Mouse (Mus musculus) thymus, adult 2 months (tissue): ENCODE data around the gene Ccdc6. TPM values are rescaled to one million over a fixed set of nuclear protein-coding genes. Genes with fewer than 3 reads are reported as not detected.
"Not testable (repeated sequence)": the region's sequence is repeated elsewhere in the genome, so short reads cannot be mapped to it uniquely, and the experiment has no call there.

Source experiments
- DNase-seq: peaks from one replicate; pipeline ENCODE4 v3.0.0; 2021
- H3K27ac ChIP-seq: fragments of 200-500 bp; 2 replicates; pipeline ENCODE4 v1.5.1; 2012; ENCODE audit warnings: low read length, control low read depth; ENCODE audit not compliant: control insufficient read depth, insufficient read depth
- H3K27me3 ChIP-seq: fragments of 200-500 bp; 2 replicates; pipeline ENCODE4 v1.6.1; 2012; ENCODE audit warnings: mild to moderate bottlenecking, low read length, moderate library complexity, mixed read lengths; ENCODE audit not compliant: control insufficient read depth, insufficient read depth
- H3K36me3 ChIP-seq: fragments of 200-500 bp; 2 replicates; pipeline ENCODE4 v1.6.1; 2012; ENCODE audit warnings: mild to moderate bottlenecking, low read length, moderate library complexity; ENCODE audit not compliant: control insufficient read depth, insufficient read depth
- H3K4me1 ChIP-seq: fragments of 200-500 bp; replicated peaks from 2 replicates; pipeline ENCODE4 v1.6.1; 2012; ENCODE audit warnings: low read length; ENCODE audit not compliant: control insufficient read depth, insufficient read depth
- H3K4me3 ChIP-seq: fragments of 200-500 bp; 2 replicates; pipeline ENCODE4 v1.5.1; 2012; ENCODE audit warnings: mild to moderate bottlenecking, low read length, control low read depth, moderate library complexity; ENCODE audit not compliant: control insufficient read depth, insufficient read depth
- CTCF ChIP-seq: fragments of 200-500 bp; IDR thresholded peaks from 2 replicates; pipeline ENCODE4 v1.5.1; 2012; ENCODE audit warnings: mild to moderate bottlenecking, control low read depth, low read length, moderate library complexity, borderline replicate concordance; ENCODE audit not compliant: control insufficient read depth, poor library complexity, insufficient read depth; ENCODE audit errors: extremely low read depth
- POLR2A ChIP-seq: fragments of 200-500 bp; IDR thresholded peaks from 2 replicates; pipeline ENCODE4 v1.6.1; 2012; ENCODE audit warnings: mild to moderate bottlenecking, low read length, control low read depth, moderate library complexity; ENCODE audit not compliant: control insufficient read depth, poor library complexity, insufficient read depth; ENCODE audit errors: extremely low read depth
- WGBS: fragments of 180-500 bp; shearing (Covaris S2); methylation state at CpG from one replicate; pipeline ENCODE4 v1.1.7; 2018; 5-methylcytosine and 5-hydroxymethylcytosine counted together
- polyA plus RNA-seq: library from polyadenylated mRNA; depleted of rRNA; stranded (reverse); fragments of >200 nt; gene quantifications from 2 replicates; pipeline ENCODE4 v1.2.3, GENCODE M21; 2012; rRNA removed

Gene Ccdc6
- polyA plus RNA-seq, 1 experiment: 45.5 TPM

DNA sequence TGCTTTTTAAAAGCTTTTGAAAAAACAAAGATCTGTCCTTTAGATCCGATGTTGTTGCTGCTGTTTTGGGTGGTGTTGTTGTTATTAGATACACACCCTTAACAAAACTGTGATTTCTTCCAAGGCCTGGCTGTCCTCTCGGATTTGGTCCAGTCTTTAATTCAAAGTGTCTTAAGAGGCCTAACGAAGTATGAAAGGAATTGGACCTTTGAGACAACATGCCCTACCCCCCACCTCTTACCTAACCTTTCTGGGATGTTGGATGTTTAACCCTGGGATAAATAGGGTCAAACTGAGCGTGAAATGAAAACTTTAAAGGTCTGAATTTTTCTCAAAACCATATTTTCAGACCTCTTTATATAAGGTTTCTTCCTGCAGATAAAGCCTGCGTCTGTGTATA is 124.0 kb downstream of the Ccdc6 start:
- Histone ChIP-seq H3K36me3 (no peaks in the 10 kb centered on the region), H3K4me1 (no peaks in the 10 kb centered on the region), H3K4me3 (no peak overlapping the region), H3K27me3 (no peaks in the 10 kb centered on the region), H3K27ac (no peak overlapping the region)
- TF ChIP-seq POLR2A (no peak), CTCF (no peak)
- no peak for DNase-seq
- WGBS: 89% methylated on average over 5 of the region's 5 CpGs

GRCm38 (mm10) chr10:70222231-70222630 is 125.3 kb downstream of the Ccdc6 start:
- not testable (repeated sequence) for H3K36me3 ChIP-seq, H3K4me3 ChIP-seq, H3K27me3 ChIP-seq, H3K4me1 ChIP-seq, H3K27ac ChIP-seq, DNase-seq
- WGBS: 96% methylated on average over 8 of the region's 8 CpGs

DNA sequence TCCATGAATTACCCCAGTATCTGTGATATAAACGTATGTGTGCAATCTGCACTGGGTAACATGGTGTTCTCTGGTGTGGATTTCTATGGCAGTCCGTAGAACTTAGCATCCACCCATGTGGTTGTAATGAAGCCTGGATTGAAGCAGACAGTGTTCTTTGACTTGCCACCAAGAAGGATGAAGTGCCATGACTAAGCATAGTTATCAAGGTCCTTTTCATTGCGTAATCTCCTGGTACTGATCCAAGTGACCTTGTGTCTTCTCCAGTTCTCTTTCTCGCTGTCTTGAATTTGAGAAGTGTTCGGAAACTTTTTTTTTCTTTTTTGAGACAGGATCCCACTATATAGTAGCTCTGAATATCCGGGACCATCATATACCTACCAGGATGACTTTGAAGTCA is 127.7 kb downstream of the Ccdc6 start:
- H3K4me3 ChIP-seq: no peak overlapping the region
- no peak for TF ChIP-seq CTCF
- TF ChIP-seq POLR2A: no peak
- DNase-seq: no peak
- no peaks in the 10 kb centered on the region for H3K4me1 ChIP-seq
- H3K36me3 ChIP-seq: no peaks in the 10 kb centered on the region
- no peak overlapping the region for H3K27ac ChIP-seq
- WGBS: 79% methylated on average over 6 of the region's 6 CpGs
- no peaks in the 10 kb centered on the region for H3K27me3 ChIP-seq

- DNase-seq: no peak
- WGBS: 89% methylated on average over 6 of the region's 6 CpGs
- no peaks in the 10 kb centered on the region for H3K36me3 ChIP-seq
- no peaks in the 10 kb centered on the region for H3K4me1 ChIP-seq
- H3K4me3 ChIP-seq: no peak overlapping the region
- TF ChIP-seq CTCF (no peak), POLR2A (no peak)
- no peaks in the 10 kb centered on the region for H3K27me3 ChIP-seq
- no peak overlapping the region for H3K27ac ChIP-seq
Measured at GRCm38 (mm10) chr10:70225760-70226159, 128.8 kb downstream of the Ccdc6 start.

DNA sequence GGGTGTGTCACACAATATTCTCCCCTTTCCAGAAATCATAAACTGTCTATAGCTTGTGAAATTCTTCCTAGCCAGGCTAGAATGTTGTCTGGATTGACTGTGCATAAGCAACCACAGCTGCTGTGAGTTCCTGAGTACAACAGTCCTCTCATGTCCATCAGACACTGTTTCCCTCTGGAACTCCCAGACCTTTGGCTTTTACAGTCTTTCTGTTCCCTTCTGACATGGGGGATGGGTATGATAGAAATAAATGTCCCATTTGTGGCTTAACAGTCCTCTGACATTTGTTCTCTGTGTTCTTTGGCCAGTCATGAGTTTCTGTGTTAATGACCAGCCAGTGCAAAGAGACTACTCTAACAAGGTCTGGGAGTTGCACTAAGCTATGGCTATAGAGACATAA is 129.7 kb downstream of the Ccdc6 start:
- no peak for TF ChIP-seq POLR2A
- no peak for TF ChIP-seq CTCF
- H3K27me3 ChIP-seq: no peaks in the 10 kb centered on the region
- H3K4me1 ChIP-seq: no peaks in the 10 kb centered on the region
- DNase-seq: no peak
- no peaks in the 10 kb centered on the region for H3K36me3 ChIP-seq
- no peak overlapping the region for H3K4me3 ChIP-seq
- no peak overlapping the region for H3K27ac ChIP-seq

DNA sequence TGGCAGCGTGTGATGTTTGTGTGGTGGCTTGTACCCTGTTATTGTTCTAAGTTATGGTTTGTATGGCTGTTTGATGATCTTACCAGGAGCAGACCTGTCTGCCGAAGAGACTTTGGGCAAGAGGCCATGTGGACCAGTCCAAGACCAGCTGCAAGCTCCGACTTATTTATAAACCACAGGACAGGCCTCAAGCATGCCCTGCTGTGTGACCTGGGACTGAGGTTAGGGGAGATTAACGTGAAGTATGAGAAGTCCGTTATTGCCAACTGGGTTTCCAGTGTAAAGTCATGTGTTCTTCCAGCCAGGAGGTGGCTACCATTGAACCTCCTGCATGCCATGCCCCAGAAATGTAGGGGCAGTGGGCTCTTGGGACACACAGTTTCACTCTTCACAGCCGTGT is 133.4 kb downstream of the Ccdc6 start:
- 91% methylated on average over 6 of the region's 6 CpGs for WGBS
- Histone ChIP-seq H3K4me1 (no peaks in the 10 kb centered on the region), H3K27me3 (no peaks in the 10 kb centered on the region), H3K36me3 (no peaks in the 10 kb centered on the region), H3K4me3 (no peak overlapping the region), H3K27ac (no peak overlapping the region)
- TF ChIP-seq POLR2A (no peak), CTCF (no peak)
- DNase-seq: no peak

- WGBS: 76% methylated on average over 2 of the region's 2 CpGs
- no peak for TF ChIP-seq POLR2A
- TF ChIP-seq CTCF: no peak
- DNase-seq: no peak
- H3K36me3 ChIP-seq: no peaks in the 10 kb centered on the region
- H3K4me3 ChIP-seq: no peak overlapping the region
- H3K27ac ChIP-seq: no peak overlapping the region
- no peaks in the 10 kb centered on the region for H3K4me1 ChIP-seq
- H3K27me3 ChIP-seq: no peaks in the 10 kb centered on the region
Measured at GRCm38 (mm10) chr10:70237936-70238335, 141.0 kb downstream of the Ccdc6 start.

Other genes starting within 250 kb of the Ccdc6 start
- 0.58 and 0.89 TPM in 2 replicates for gene Mrln, start 107.5 kb downstream of the Ccdc6 start, polyA plus RNA-seq
- gene Slc16a9, start 148.0 kb downstream of the Ccdc6 start, polyA plus RNA-seq: 2.5 and 2.7 TPM in 2 replicates